Mouse (Mus musculus): ENCODE measurements around the gene Dazap2. TPM values are rescaled to one million over a fixed set of nuclear protein-coding genes. Genes with fewer than 3 reads are reported as not detected.

The Dazap2 gene
- polyA plus RNA-seq, 1 experiment: 612 TPM

GRCm38 (mm10) chr15:100592817-100593216 is 22.3 kb upstream of the Dazap2 start:
- TF ChIP-seq POLR2A (IDR thresholded peaks at IDR 0.05; ENCODE audit: low read depth, low read length) (no peak), CTCF (IDR thresholded peaks at IDR 0.05; ENCODE audit: extremely low read depth, insufficient read depth, insufficient read length, insufficient replicate concordance) (no peak)
- Histone ChIP-seq H3K27ac (ENCODE audit: insufficient read depth, low read length) (no peak overlapping the region), H3K27me3 (ENCODE audit: control insufficient read depth, insufficient read depth, low read length) (no peaks in the 10 kb centered on the region), H3K4me3 (ENCODE audit: extremely low read depth, insufficient read depth, insufficient read length) (no peak overlapping the region), H3K36me3 (ENCODE audit: control insufficient read depth, insufficient read depth, low read length) (no peaks in the 10 kb centered on the region), H3K4me1 (ENCODE audit: control insufficient read depth, insufficient read depth, insufficient read length) (no peaks in the 10 kb centered on the region)
- WGBS: 82% methylated on average over 6 of the region's 6 CpGs
- DNase-seq (ENCODE audit: low read depth in 1 of 2, low spot score in 2 of 2): no peak

DNA sequence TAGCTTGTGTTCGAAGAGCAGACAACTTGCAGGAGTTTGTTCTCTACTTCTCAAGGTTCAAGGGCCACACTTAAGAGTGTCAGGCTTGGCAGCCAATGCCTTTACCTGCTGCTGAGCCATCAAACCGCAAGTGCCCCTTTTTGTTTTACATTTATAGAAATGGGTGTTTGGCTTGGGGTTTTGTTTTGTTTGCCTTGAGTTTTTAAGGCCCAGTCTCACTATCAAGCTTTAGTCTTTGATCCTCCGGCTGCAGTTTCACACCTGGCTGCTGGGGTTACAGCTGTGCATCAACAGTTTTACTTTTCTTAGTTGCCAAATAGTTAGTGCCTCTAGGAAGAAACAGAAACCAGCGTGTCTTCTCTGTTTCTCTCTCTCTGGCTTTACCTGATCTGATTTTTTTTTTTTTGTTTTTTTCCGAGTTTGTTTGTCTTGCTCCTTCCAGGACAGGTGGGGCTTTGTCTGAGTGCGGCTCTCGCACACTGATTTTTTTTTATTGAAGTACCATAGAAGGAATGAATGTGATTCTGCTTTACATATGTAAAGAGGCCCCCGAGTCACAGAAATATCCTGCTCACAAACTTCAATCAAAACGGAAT is 16.8 kb upstream of the Dazap2 start:
- peak overlapping the region; percentile 71 for H3K27ac ChIP-seq (ENCODE audit: insufficient read depth, low read length)
- WGBS: 18% methylated on average over 9 of the region's 9 CpGs
- TF ChIP-seq POLR2A (IDR thresholded peaks at IDR 0.05; ENCODE audit: low read depth, low read length): no peak
- no peak for TF ChIP-seq CTCF (IDR thresholded peaks at IDR 0.05; ENCODE audit: extremely low read depth, insufficient read depth, insufficient read length, insufficient replicate concordance)
- peak overlapping the region; percentile 78 for H3K4me3 ChIP-seq (ENCODE audit: extremely low read depth, insufficient read depth, insufficient read length)
- no peak for DNase-seq (ENCODE audit: low read depth in 1 of 2, low spot score in 2 of 2)
- H3K36me3 ChIP-seq (ENCODE audit: control insufficient read depth, insufficient read depth, low read length): no peaks in the 10 kb centered on the region
- H3K27me3 ChIP-seq (ENCODE audit: control insufficient read depth, insufficient read depth, low read length): no peaks in the 10 kb centered on the region
- H3K4me1 ChIP-seq (ENCODE audit: control insufficient read depth, insufficient read depth, insufficient read length): peaks cover 7% of the 10 kb centered on the region

- no peaks in the 10 kb centered on the region for H3K36me3 ChIP-seq (ENCODE audit: control insufficient read depth, insufficient read depth, low read length)
- H3K4me1 ChIP-seq (ENCODE audit: control insufficient read depth, insufficient read depth, insufficient read length): peaks cover 7% of the 10 kb centered on the region
- H3K4me3 ChIP-seq (ENCODE audit: extremely low read depth, insufficient read depth, insufficient read length): peak overlapping the region; percentile 78
- H3K27ac ChIP-seq (ENCODE audit: insufficient read depth, low read length): peak overlapping the region; percentile 71
- no peaks in the 10 kb centered on the region for H3K27me3 ChIP-seq (ENCODE audit: control insufficient read depth, insufficient read depth, low read length)
- TF ChIP-seq POLR2A (IDR thresholded peaks at IDR 0.05; ENCODE audit: low read depth, low read length): no peak
- TF ChIP-seq CTCF (IDR thresholded peaks at IDR 0.05; ENCODE audit: extremely low read depth, insufficient read depth, insufficient read length, insufficient replicate concordance): no peak
- peak in 1 of 2 experiments; percentile 19 for DNase-seq (ENCODE audit: low read depth in 1 of 2, low spot score in 2 of 2)
- WGBS: 3% methylated on average over 12 of the region's 12 CpGs
Measured at GRCm38 (mm10) chr15:100598883-100599275, 16.3 kb upstream of the Dazap2 start.

GRCm38 (mm10) chr15:100599276-100600046 is 15.7 kb upstream of the Dazap2 start, which contains the start of gene Pou6f1:
Gene Pou6f1, minus strand, starts transcription at chr15:100599984.
- H3K36me3 ChIP-seq (ENCODE audit: control insufficient read depth, insufficient read depth, low read length): no peaks in the 10 kb centered on the region
- no peaks in the 10 kb centered on the region for H3K27me3 ChIP-seq (ENCODE audit: control insufficient read depth, insufficient read depth, low read length)
- DNase-seq (ENCODE audit: low read depth in 1 of 2, low spot score in 2 of 2): peak in 1 of 2 experiments; percentile 39
- H3K4me1 ChIP-seq (ENCODE audit: control insufficient read depth, insufficient read depth, insufficient read length): peaks cover 7% of the 10 kb centered on the region
- H3K27ac ChIP-seq (ENCODE audit: insufficient read depth, low read length): peak within 1 kb of the TSS; percentile 71
- 1% methylated on average over 56 of the region's 76 CpGs for WGBS
- H3K4me3 ChIP-seq (ENCODE audit: extremely low read depth, insufficient read depth, insufficient read length): peak within 1 kb of the TSS; percentile 78
- TF ChIP-seq POLR2A (IDR thresholded peaks at IDR 0.05; ENCODE audit: low read depth, low read length): no peak
- no peak for TF ChIP-seq CTCF (IDR thresholded peaks at IDR 0.05; ENCODE audit: extremely low read depth, insufficient read depth, insufficient read length, insufficient replicate concordance)

DNA sequence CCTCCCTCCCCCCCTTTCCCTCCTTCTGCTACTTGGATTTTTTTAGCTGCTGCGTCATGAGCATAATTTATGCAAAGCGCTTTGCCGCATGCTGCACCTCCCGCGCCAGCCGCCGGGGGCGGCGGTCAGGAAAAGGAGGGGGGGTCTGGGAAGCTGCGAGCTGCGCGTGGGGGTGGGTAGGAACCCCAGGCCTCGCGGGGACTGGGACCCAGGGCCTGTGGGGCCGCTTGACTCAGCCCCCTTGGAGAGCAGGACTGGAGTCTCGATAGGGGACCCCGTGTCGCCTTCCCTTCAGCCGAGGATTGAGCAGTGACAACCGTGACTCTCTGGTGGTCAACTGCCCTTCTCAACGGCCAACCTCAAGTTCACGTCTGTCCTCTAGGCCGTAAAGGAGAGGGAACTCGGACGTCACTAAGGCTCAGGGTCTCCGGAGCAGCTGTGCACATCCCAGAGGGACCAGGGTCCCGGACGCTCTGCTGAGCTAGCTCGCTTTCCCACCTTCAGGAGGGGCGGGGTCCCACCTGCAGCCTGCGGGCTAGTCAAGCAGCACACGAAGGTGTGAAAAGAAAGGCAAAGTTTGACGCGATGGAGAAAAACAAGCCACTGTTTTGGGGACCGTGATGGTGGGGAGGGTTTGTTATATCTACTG is 15.0 kb upstream of the Dazap2 start:
- peak in 1 of 2 experiments; percentile 73 for DNase-seq (ENCODE audit: low read depth in 1 of 2, low spot score in 2 of 2)
- Histone ChIP-seq H3K27me3 (ENCODE audit: control insufficient read depth, insufficient read depth, low read length) (no peaks in the 10 kb centered on the region), H3K4me1 (ENCODE audit: control insufficient read depth, insufficient read depth, insufficient read length) (peaks cover 7% of the 10 kb centered on the region), H3K4me3 (ENCODE audit: extremely low read depth, insufficient read depth, insufficient read length) (peak overlapping the region; percentile 78), H3K36me3 (ENCODE audit: control insufficient read depth, insufficient read depth, low read length) (no peaks in the 10 kb centered on the region), H3K27ac (ENCODE audit: insufficient read depth, low read length) (peak overlapping the region; percentile 19; the same call in 1 of the 2 replicates)
- TF ChIP-seq POLR2A (IDR thresholded peaks at IDR 0.05; ENCODE audit: low read depth, low read length) (no peak), CTCF (IDR thresholded peaks at IDR 0.05; ENCODE audit: extremely low read depth, insufficient read depth, insufficient read length, insufficient replicate concordance) (peak; percentile 44; the same call in 1 of the 2 replicates)
- WGBS: 3% methylated on average over 35 of the region's 35 CpGs

DNA sequence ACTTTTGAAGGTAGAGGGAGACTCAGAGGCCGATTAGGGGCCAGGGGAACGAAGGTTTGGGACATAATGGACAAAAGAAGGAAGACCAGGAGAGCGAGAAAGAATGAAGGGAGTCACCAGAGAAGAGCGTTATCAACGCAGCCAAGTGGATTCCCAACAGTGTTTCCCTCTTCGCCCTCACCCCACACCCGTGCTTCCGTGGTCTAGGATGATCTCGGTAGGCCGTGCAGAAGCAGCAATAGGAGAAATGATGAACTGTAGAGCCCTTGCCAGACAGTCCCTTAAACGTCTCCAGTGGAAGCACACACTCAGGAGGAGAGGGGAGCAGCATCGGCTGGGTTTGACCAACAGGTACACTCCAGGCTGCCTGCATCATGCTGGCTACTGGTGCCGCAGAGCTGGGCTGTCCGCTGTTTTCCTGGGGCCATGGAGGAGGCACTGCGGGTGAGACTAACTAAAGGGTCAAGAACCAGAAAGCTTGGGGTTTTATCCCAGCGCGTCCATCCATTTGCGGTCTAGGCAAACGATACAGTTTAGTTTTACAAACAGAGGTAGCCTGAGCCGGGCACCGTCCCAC is 14.4 kb upstream of the Dazap2 start:
- DNase-seq (ENCODE audit: low read depth in 1 of 2, low spot score in 2 of 2): no peak
- Histone ChIP-seq H3K36me3 (ENCODE audit: control insufficient read depth, insufficient read depth, low read length) (no peaks in the 10 kb centered on the region), H3K4me1 (ENCODE audit: control insufficient read depth, insufficient read depth, insufficient read length) (peaks cover 7% of the 10 kb centered on the region), H3K4me3 (ENCODE audit: extremely low read depth, insufficient read depth, insufficient read length) (no peak overlapping the region), H3K27ac (ENCODE audit: insufficient read depth, low read length) (no peak overlapping the region), H3K27me3 (ENCODE audit: control insufficient read depth, insufficient read depth, low read length) (no peaks in the 10 kb centered on the region)
- 58% methylated on average over 21 of the region's 21 CpGs for WGBS
- TF ChIP-seq POLR2A (IDR thresholded peaks at IDR 0.05; ENCODE audit: low read depth, low read length) (no peak), CTCF (IDR thresholded peaks at IDR 0.05; ENCODE audit: extremely low read depth, insufficient read depth, insufficient read length, insufficient replicate concordance) (no peak)

Measured in spleen, adult 2 months (tissue).